Mouse (Mus musculus): ENCODE results near the gene Gm21783.
"Not testable (repeated sequence)": the region's sequence is repeated elsewhere in the genome, so short reads cannot be mapped to it uniquely, and the experiment has no call there.

Gene Gm21783

DNA sequence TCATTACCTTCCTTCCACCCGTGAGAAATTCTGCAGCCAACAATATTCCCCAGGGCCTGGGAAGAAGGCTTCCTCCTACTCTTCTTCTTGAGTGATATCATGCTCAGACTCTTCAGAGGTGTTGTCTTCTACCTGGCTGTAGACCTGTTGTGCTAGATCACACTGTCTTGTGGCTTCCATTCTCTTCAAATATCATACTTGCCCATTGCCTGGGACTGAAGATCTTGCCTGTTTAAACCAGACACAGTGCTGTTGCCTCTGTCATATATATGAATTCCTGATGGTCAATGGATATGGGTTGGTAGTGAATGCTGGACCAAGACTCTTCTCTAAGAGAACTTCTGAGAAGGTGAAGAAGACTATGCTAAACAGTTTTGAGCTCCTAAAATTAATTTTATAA is at the start of gene Gm21783:
Gm21783 (minus strand) TSS at position 101 of the 400 bp plus-strand sequence.
- DNase-seq = not testable (repeated sequence)

All from right cerebral cortex, adult 18-20 months (tissue).